Comparison of ENCODE assay signal across 8 mouse cellular contexts in genomic region chr13:22014411-22014845, GRCm38 (mm10). TPM values are rescaled to one million over a fixed set of nuclear protein-coding genes. Genes with fewer than 3 reads are reported as not detected.
A peak's percentile ranks its signal among the peaks of the same experiment; 100 is the strongest.
DNase-seq lines count a peak whose midpoint lies in the region; ATAC-seq lines count a peak whose summit lies in the region.

No protein-coding gene starts in this region.

- H3K4me2 ChIP-seq in neural tube, embryonic 11.5 days (ENCODE audit: low read depth) = peak overlapping the region; percentile 15; the same call in 1 of the 2 replicates

- H3K27ac ChIP-seq in embryonic facial prominence, embryonic 10.5 days (replicated peaks) = no peak overlapping the region
- H3K27ac ChIP-seq in neural tube, embryonic 11.5 days (ENCODE audit: low read depth, low read length) = no peak overlapping the region

- H3K36me3 ChIP-seq in embryonic facial prominence, embryonic 10.5 days (replicated peaks) = no peaks in the 10 kb centered on the region
- H3K36me3 ChIP-seq in neural tube, embryonic 11.5 days (ENCODE audit: control insufficient read depth, insufficient read depth, low read length) = no peaks in the 10 kb centered on the region

- peaks cover 6% of the 10 kb centered on the region; the same call in 1 of the 2 replicates for H3K4me1 ChIP-seq in embryonic facial prominence, embryonic 10.5 days
- no peaks in the 10 kb centered on the region for H3K4me1 ChIP-seq in neural tube, embryonic 11.5 days (ENCODE audit: control insufficient read depth, insufficient read depth, low read length)

- no peak overlapping the region for H3K9ac ChIP-seq in neural tube, embryonic 11.5 days (ENCODE audit: low read length)

- H3K9me3 ChIP-seq in embryonic facial prominence, embryonic 10.5 days = no peaks in the 10 kb centered on the region
- H3K9me3 ChIP-seq in neural tube, embryonic 11.5 days (ENCODE audit: control insufficient read depth, low read length) = no peaks in the 10 kb centered on the region

- intact Hi-C loops in gastrocnemius, postnatal 14 days (cut with DNase I; ENCODE audit: low total_unique reads) = loop anchor here (10.0 kb wide), 1 partner anchor 160 kb away; no protein-coding TSS in a partner anchor

- peaks cover 94% of the 10 kb centered on the region for H3K27me3 ChIP-seq in embryonic facial prominence, embryonic 10.5 days (replicated peaks; ENCODE audit: low read depth, poor library complexity, severe bottlenecking)
- peaks cover 61% of the 10 kb centered on the region for H3K27me3 ChIP-seq in neural tube, embryonic 11.5 days (ENCODE audit: control insufficient read depth, insufficient read depth, low read length)

- peak; percentile 35 to 48 for DNase-seq in kidney, postnatal 4 days
- no peak for DNase-seq in kidney, adult 8-10 months
- peak; percentile 42 for DNase-seq in embryonic facial prominence, embryonic 10.5 days (ENCODE audit: low spot score)
- DNase-seq in induced T-regulatory cell, adult 2 months (ENCODE audit: low read depth) = peak; percentile 53
- DNase-seq in neural tube, embryonic 11.5 days (ENCODE audit: low spot score) = peak; percentile 51
- no peak for DNase-seq in gastrocnemius, postnatal 14 days
- DNase-seq in thymus, postnatal 4 days = no peak

- no peak for ATAC-seq in neural tube, embryonic 11.5 days (ENCODE audit: insufficient read depth, low FRiP score, low TSS enrichment)
- ATAC-seq in monocyte, adult 5-6 weeks (replicated peaks; ENCODE audit: insufficient number of reproducible peaks, low FRiP score, low TSS enrichment, poor library complexity, severe bottlenecking) = no peak

- 15% methylated on average over 17 of the region's 17 CpGs for WGBS in embryonic facial prominence, embryonic 10.5 days
- WGBS in neural tube, embryonic 11.5 days = 9% methylated on average over 17 of the region's 17 CpGs

- H3K4me3 ChIP-seq in embryonic facial prominence, embryonic 10.5 days = peak overlapping the region; percentile 37
- no peak overlapping the region for H3K4me3 ChIP-seq in neural tube, embryonic 11.5 days (ENCODE audit: low read depth, low read length)

RNA-seq across cellular contexts. Expression of gene Prss16, which starts 4.9 kb away (rescaled TPM):
- polyA plus RNA-seq in embryonic facial prominence, embryonic 10.5 days (2016; fragmentation: Nextera tagmentation; extraction: Ambion mirVana) = 0.13 and 0.54 TPM in 2 replicates
- polyA plus RNA-seq in neural tube, embryonic 11.5 days (2014; fragmentation: Nextera tagmentation; extraction: Ambion mirVana) = 0.21 and 0.27 TPM in 2 replicates
- total RNA-seq in monocyte, adult 5-6 weeks (2017) = 0.10 to 0.64 TPM in 2 of 3 replicates, not detected in the other
- total RNA-seq in gastrocnemius, postnatal 14 days (2021) = not detected

RNA-seq across cellular contexts. Expression of gene Hist1h2ah, which starts 20.9 kb away (rescaled TPM):
- polyA plus RNA-seq in embryonic facial prominence, embryonic 10.5 days (2016; fragmentation: Nextera tagmentation; extraction: Ambion mirVana) = 8.0 and 8.8 TPM in 2 replicates
- polyA plus RNA-seq in neural tube, embryonic 11.5 days (2014; fragmentation: Nextera tagmentation; extraction: Ambion mirVana) = 6.6 and 16.2 TPM in 2 replicates
- 11.3 to 37.5 TPM in 2 of 3 replicates, not detected in the other for total RNA-seq in monocyte, adult 5-6 weeks (2017)
- 10 to 100 TPM; 45.8 to 69.2 TPM for total RNA-seq in gastrocnemius, postnatal 14 days (2021)

RNA-seq across cellular contexts. Expression of gene Hist1h2bk, which starts 21.2 kb away (rescaled TPM):
- 8.5 and 10.0 TPM in 2 replicates for polyA plus RNA-seq in embryonic facial prominence, embryonic 10.5 days (2016; fragmentation: Nextera tagmentation; extraction: Ambion mirVana)
- polyA plus RNA-seq in neural tube, embryonic 11.5 days (2014; fragmentation: Nextera tagmentation; extraction: Ambion mirVana) = 6.2 and 10.8 TPM in 2 replicates
- 6.8 to 12.3 TPM (median 11.3 TPM) in 3 replicates for total RNA-seq in monocyte, adult 5-6 weeks (2017)
- total RNA-seq in gastrocnemius, postnatal 14 days (2021) = 10 to 100 TPM; 80.3 to 90.2 TPM

RNA-seq across cellular contexts. Expression of gene Hist1h4i, which starts 26.7 kb away (rescaled TPM):
- polyA plus RNA-seq in embryonic facial prominence, embryonic 10.5 days (2016; fragmentation: Nextera tagmentation; extraction: Ambion mirVana) = 37.1 and 38.7 TPM in 2 replicates
- polyA plus RNA-seq in neural tube, embryonic 11.5 days (2014; fragmentation: Nextera tagmentation; extraction: Ambion mirVana) = 25.5 and 29.2 TPM in 2 replicates
- 13.3 to 29.5 TPM (median 23.6 TPM) in 3 replicates for total RNA-seq in monocyte, adult 5-6 weeks (2017)
- 10 to 100 TPM; 46.4 to 49.7 TPM for total RNA-seq in gastrocnemius, postnatal 14 days (2021)

RNA-seq across cellular contexts. Expression of gene Hist1h2ag, which starts 28.3 kb away (rescaled TPM):
- 75.8 and 77.8 TPM in 2 replicates for polyA plus RNA-seq in embryonic facial prominence, embryonic 10.5 days (2016; fragmentation: Nextera tagmentation; extraction: Ambion mirVana)
- 51.6 and 61.4 TPM in 2 replicates for polyA plus RNA-seq in neural tube, embryonic 11.5 days (2014; fragmentation: Nextera tagmentation; extraction: Ambion mirVana)
- total RNA-seq in monocyte, adult 5-6 weeks (2017) = 17.4 to 59.7 TPM in 2 of 3 replicates, not detected in the other
- total RNA-seq in gastrocnemius, postnatal 14 days (2021) = 10 to 100 TPM; 40.6 to 42.0 TPM

Comparison
In these comparisons a context has a peak if more than half of its experiments do, and no peak if none do; other contexts are left out.
1. DNase-seq: peak in kidney, postnatal 4 days (2 of 2), embryonic facial prominence, embryonic 10.5 days (single experiment), induced T-regulatory cell, adult 2 months (single experiment) and neural tube, embryonic 11.5 days (single experiment); none in kidney, adult 8-10 months (0 of 2), gastrocnemius, postnatal 14 days (single experiment) and thymus, postnatal 4 days (single experiment).